Mouse (Mus musculus): ENCODE measurements around the gene Tsc2. TPM values are rescaled to one million over a fixed set of nuclear protein-coding genes. Genes with fewer than 3 reads are reported as not detected.

Tsc2 gene
- polyA plus RNA-seq, 1 experiment from 2014 or later, result 25.0 TPM

Small RNAs within 50 kb of the gene (microRNA-seq; reads per million reads assigned to microRNA genes)
- gene Gm24589 (ENCODE audit: borderline number of aligned reads), result not detected

Other genes with a start within 250 kb of the Tsc2 start
- gene Rnps1, start 218.1 kb downstream of the Tsc2 start, polyA plus RNA-seq (2015; fragmentation: Nextera tagmentation; extraction: Ambion mirVana), result 232 and 240 TPM in 2 replicates
- 23.2 and 31.3 TPM in 2 replicates for gene Eci1, start 206.0 kb downstream of the Tsc2 start, polyA plus RNA-seq (2015; fragmentation: Nextera tagmentation; extraction: Ambion mirVana)
- gene Dnase1l2, start 189.5 kb downstream of the Tsc2 start, polyA plus RNA-seq (2015; fragmentation: Nextera tagmentation; extraction: Ambion mirVana), result 1.7 and 1.9 TPM in 2 replicates
- 12.2 and 24.5 TPM in 2 replicates for gene E4f1, start 162.3 kb downstream of the Tsc2 start, polyA plus RNA-seq (2015; fragmentation: Nextera tagmentation; extraction: Ambion mirVana)
- 55.7 and 57.4 TPM in 2 replicates for gene Pgp, start 162.2 kb downstream of the Tsc2 start, polyA plus RNA-seq (2015; fragmentation: Nextera tagmentation; extraction: Ambion mirVana)
- 0.18 TPM in 1 of 2 replicates, not detected in the other for gene Bricd5, start 158.7 kb downstream of the Tsc2 start, polyA plus RNA-seq (2015; fragmentation: Nextera tagmentation; extraction: Ambion mirVana)
- 18.6 and 19.2 TPM in 2 replicates for gene Mlst8, start 153.6 kb downstream of the Tsc2 start, polyA plus RNA-seq (2015; fragmentation: Nextera tagmentation; extraction: Ambion mirVana)
- 0.10 and 0.19 TPM in 2 replicates for gene Caskin1, start 144.0 kb downstream of the Tsc2 start, polyA plus RNA-seq (2015; fragmentation: Nextera tagmentation; extraction: Ambion mirVana)
- 59.9 and 64.3 TPM in 2 replicates for gene Traf7, start 104.7 kb downstream of the Tsc2 start, polyA plus RNA-seq (2015; fragmentation: Nextera tagmentation; extraction: Ambion mirVana)
- 1.5 and 2.4 TPM in 2 replicates for gene Rab26, start 98.4 kb downstream of the Tsc2 start, polyA plus RNA-seq (2015; fragmentation: Nextera tagmentation; extraction: Ambion mirVana)
- 4.6 and 6.4 TPM in 2 replicates for gene Pkd1, start 82.8 kb downstream of the Tsc2 start, polyA plus RNA-seq (2015; fragmentation: Nextera tagmentation; extraction: Ambion mirVana)
- 8.2 and 10.4 TPM in 2 replicates for gene Nthl1, start 50 bp upstream of the Tsc2 start, polyA plus RNA-seq (2015; fragmentation: Nextera tagmentation; extraction: Ambion mirVana)
- gene Slc9a3r2, start 17.7 kb upstream of the Tsc2 start, polyA plus RNA-seq (2015; fragmentation: Nextera tagmentation; extraction: Ambion mirVana), result 11.3 and 11.9 TPM in 2 replicates
- 0.21 TPM in 1 of 2 replicates, not detected in the other for gene Npw, start 25.8 kb upstream of the Tsc2 start, polyA plus RNA-seq (2015; fragmentation: Nextera tagmentation; extraction: Ambion mirVana)
- gene Zfp598, start 37.1 kb upstream of the Tsc2 start, polyA plus RNA-seq (2015; fragmentation: Nextera tagmentation; extraction: Ambion mirVana), result 11.6 and 14.5 TPM in 2 replicates
- 0.09 and 0.13 TPM in 2 replicates for gene Syngr3, start 57.3 kb upstream of the Tsc2 start, polyA plus RNA-seq (2015; fragmentation: Nextera tagmentation; extraction: Ambion mirVana)
- gene Gfer, start 63.5 kb upstream of the Tsc2 start, polyA plus RNA-seq (2015; fragmentation: Nextera tagmentation; extraction: Ambion mirVana), result 36.0 and 36.2 TPM in 2 replicates
- 2.3 and 3.0 TPM in 2 replicates for gene Noxo1, start 63.6 kb upstream of the Tsc2 start, polyA plus RNA-seq (2015; fragmentation: Nextera tagmentation; extraction: Ambion mirVana)
- gene Tbl3, start 75.0 kb upstream of the Tsc2 start, polyA plus RNA-seq (2015; fragmentation: Nextera tagmentation; extraction: Ambion mirVana), result 65.9 TPM in 2 replicates
- gene Rnf151, start 85.4 kb upstream of the Tsc2 start, polyA plus RNA-seq (2015; fragmentation: Nextera tagmentation; extraction: Ambion mirVana), result 0.13 TPM in 1 of 2 replicates, not detected in the other
- gene Rps2, start 85.5 kb upstream of the Tsc2 start, polyA plus RNA-seq (2015; fragmentation: Nextera tagmentation; extraction: Ambion mirVana), result 1,372 and 1,374 TPM in 2 replicates
- gene Ndufb10, start 91.8 kb upstream of the Tsc2 start, polyA plus RNA-seq (2015; fragmentation: Nextera tagmentation; extraction: Ambion mirVana), result 304 and 335 TPM in 2 replicates
- 0.82 and 1.6 TPM in 2 replicates for gene Rpl3l, start 95.2 kb upstream of the Tsc2 start, polyA plus RNA-seq (2015; fragmentation: Nextera tagmentation; extraction: Ambion mirVana)
- 48.7 and 53.4 TPM in 2 replicates for gene Msrb1, start 104.0 kb upstream of the Tsc2 start, polyA plus RNA-seq (2015; fragmentation: Nextera tagmentation; extraction: Ambion mirVana)
- 0.25 and 0.40 TPM in 2 replicates for gene Hs3st6, start 120.4 kb upstream of the Tsc2 start, polyA plus RNA-seq (2015; fragmentation: Nextera tagmentation; extraction: Ambion mirVana)
- 0.17 and 0.23 TPM in 2 replicates for gene Meiob, start 171.7 kb upstream of the Tsc2 start, polyA plus RNA-seq (2015; fragmentation: Nextera tagmentation; extraction: Ambion mirVana)
- 65.8 and 74.0 TPM in 2 replicates for gene Hagh, start 207.5 kb upstream of the Tsc2 start, polyA plus RNA-seq (2015; fragmentation: Nextera tagmentation; extraction: Ambion mirVana)
- gene Fahd1, start 217.7 kb upstream of the Tsc2 start, polyA plus RNA-seq (2015; fragmentation: Nextera tagmentation; extraction: Ambion mirVana), result 11.0 and 12.8 TPM in 2 replicates
- 2.1 and 2.4 TPM in 2 replicates for gene Igfals, start 233.4 kb upstream of the Tsc2 start, polyA plus RNA-seq (2015; fragmentation: Nextera tagmentation; extraction: Ambion mirVana)